Mouse (Mus musculus): ENCODE measurements at regions not wholly inside any gene's neighbourhood (a gene's known extent, or its start where the extent isn't known, plus 50 kb on each side); places are given as distances from the start of the nearest gene placed in this dataset.

DNA sequence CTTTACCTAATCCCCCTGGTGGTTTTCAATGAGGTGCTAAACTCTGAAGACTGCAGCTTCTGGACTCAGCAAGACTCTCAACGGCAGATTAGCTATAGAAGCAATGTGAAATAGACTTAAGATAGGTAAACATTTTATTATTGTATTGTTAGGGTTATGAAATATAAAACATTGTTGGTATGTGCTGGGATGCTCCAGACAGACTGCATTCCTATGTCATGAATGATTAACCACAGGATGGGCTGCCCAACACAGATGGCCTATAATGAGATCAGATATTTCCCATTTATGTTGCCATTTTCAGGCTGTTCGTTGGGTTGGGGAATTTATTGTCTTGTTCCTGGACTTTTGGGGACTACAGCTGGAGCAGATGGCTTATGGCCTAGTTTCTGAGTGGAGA, 1711.3 kb upstream of the Cdh20 start:
- TF ChIP-seq SRF (IDR thresholded peaks at IDR 0.05; ENCODE audit: control insufficient read depth, insufficient read length, low read depth) = no peak
- no peak for TF ChIP-seq POLR2A (IDR thresholded peaks at IDR 0.05; ENCODE audit: insufficient read length, low read depth)
- no peak for TF ChIP-seq CEBPB (IDR thresholded peaks at IDR 0.05; ENCODE audit: insufficient read depth, poor library complexity, severe bottlenecking)
- peak; percentile 31 for TF ChIP-seq TCF12 (IDR thresholded peaks at IDR 0.05; ENCODE audit: insufficient read depth, poor library complexity, severe bottlenecking)
- TF ChIP-seq E2F4 (IDR thresholded peaks at IDR 0.05; ENCODE audit: insufficient read depth) = no peak
- TF ChIP-seq USF1 (IDR thresholded peaks at IDR 0.05; ENCODE audit: low read depth) = no peak
- TF ChIP-seq MYOG (IDR thresholded peaks at IDR 0.05; ENCODE audit: control insufficient read depth in 1 of 3, insufficient read depth in 1 of 3, insufficient read length in 2 of 3, low read depth in 2 of 3) = no peak
- no peak for TF ChIP-seq REST (IDR thresholded peaks at IDR 0.05; ENCODE audit: insufficient read depth, insufficient read length)
- no peak for TF ChIP-seq MAX (IDR thresholded peaks at IDR 0.05; ENCODE audit: low read depth)
- TF ChIP-seq POLR2AphosphoS2 (IDR thresholded peaks at IDR 0.05; ENCODE audit: insufficient read length, low read depth) = no peak

All from myocyte (in vitro differentiated cells).